Mouse (Mus musculus) midbrain, embryonic 11.5 days (tissue): ENCODE results near the gene St3gal3. TPM values are rescaled to one million over a fixed set of nuclear protein-coding genes. Genes with fewer than 3 reads are reported as not detected.

Experiments used
- ATAC-seq: fragments of 200-750 bp; cut with Nextera tagmentation; 2 replicates; pipeline ENCODE4 v1.8.0; 2017; ENCODE audit warnings: moderate TSS enrichment, moderate library complexity; ENCODE audit not compliant: low FRiP score
- DNase-seq: peaks from one replicate; pipeline ENCODE4 v3.0.0; 2015; ENCODE audit warnings: low spot score; ENCODE audit errors: missing footprints
- H3K27ac ChIP-seq: fragments of 300-500 bp; sonication (generic); 2 replicates; pipeline ENCODE4 v1.5.1; 2014; ENCODE audit warnings: low read depth, low read length
- H3K27me3 ChIP-seq: fragments of 300-500 bp; sonication (generic); 2 replicates; pipeline ENCODE4 v1.6.1; 2014; ENCODE audit warnings: mild to moderate bottlenecking, low read length, moderate library complexity, mixed read lengths; ENCODE audit not compliant: control insufficient read depth, insufficient read depth
- H3K36me3 ChIP-seq: fragments of 300-500 bp; sonication (generic); 2 replicates; pipeline ENCODE4 v1.6.1; 2014; ENCODE audit warnings: mild to moderate bottlenecking, low read length, moderate library complexity, mixed read lengths; ENCODE audit not compliant: control insufficient read depth, insufficient read depth
- H3K4me1 ChIP-seq: fragments of 300-500 bp; sonication (generic); 2 replicates; pipeline ENCODE4 v1.6.1; 2014; ENCODE audit warnings: low read length; ENCODE audit not compliant: control insufficient read depth, insufficient read depth
- H3K4me2 ChIP-seq: fragments of 300-500 bp; sonication (generic); 2 replicates; pipeline ENCODE4 v1.6.1; 2014; ENCODE audit warnings: mild to moderate bottlenecking, moderate library complexity
- H3K4me3 ChIP-seq: fragments of 300-500 bp; sonication (generic); 2 replicates; pipeline ENCODE4 v1.5.1; 2014; ENCODE audit warnings: low read depth, low read length
- H3K9ac ChIP-seq: fragments of 300-500 bp; sonication (generic); 2 replicates; pipeline ENCODE4 v1.6.1; 2014; ENCODE audit warnings: low read length
- H3K9me3 ChIP-seq: fragments of 300-500 bp; sonication (generic); 2 replicates; pipeline ENCODE4 v1.6.1; 2016; ENCODE audit warnings: low read length; ENCODE audit not compliant: control insufficient read depth
- WGBS: fragments of 180-500 bp; shearing (Covaris S2); extraction: QIAGEN DNeasy Blood & Tissue Kit; methylation state at CpG from one replicate; pipeline ENCODE4 v1.1.7; 2014; 5-methylcytosine and 5-hydroxymethylcytosine counted together
- polyA plus RNA-seq: library from polyadenylated mRNA; unstranded; fragments of >200 nt; fragmentation: Nextera tagmentation; extraction: Ambion mirVana; gene quantifications from 2 replicates; pipeline ENCODE4 v1.2.1, GENCODE M21; 2014

Gene St3gal3
- polyA plus RNA-seq, 1 experiment from 2014 or later: 5.7 TPM

DNA sequence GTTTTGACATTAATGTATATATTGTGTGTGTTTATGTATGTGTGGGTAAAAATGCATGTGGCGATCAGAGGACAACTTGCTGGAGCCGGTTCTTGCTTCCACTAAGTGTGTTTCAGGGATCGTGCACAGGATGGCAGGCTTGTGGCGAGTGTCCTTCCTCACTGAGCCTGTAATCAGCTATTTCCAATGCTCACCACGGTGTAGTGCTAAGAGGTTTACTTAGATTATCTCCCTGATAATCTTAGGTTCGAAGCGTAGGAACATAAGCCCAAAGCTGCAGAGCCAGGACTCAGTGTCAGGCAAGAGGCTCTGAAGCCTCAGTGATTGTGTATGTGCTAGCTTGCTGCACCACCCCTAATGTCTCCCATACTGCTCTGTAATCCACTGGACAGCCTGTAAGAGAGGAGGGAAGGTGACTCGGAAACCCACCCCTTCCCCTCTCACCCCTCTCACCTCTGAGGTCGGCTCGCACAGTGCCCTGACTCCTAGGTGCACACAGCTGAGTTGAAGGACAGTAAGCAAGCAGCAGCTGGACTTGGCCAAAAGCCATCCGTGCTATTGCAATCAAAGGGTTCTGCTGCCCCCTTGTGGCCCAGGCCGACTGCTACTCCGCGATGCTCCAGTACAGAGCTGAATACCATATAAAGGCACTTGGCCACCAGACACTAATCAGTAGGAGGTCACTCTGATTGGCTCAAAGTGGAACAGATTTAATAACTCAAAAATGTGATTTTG lies 51.3 kb downstream of the St3gal3 start:
- peak; percentile 100 for DNase-seq
- no peak overlapping the region for H3K27ac ChIP-seq
- ATAC-seq: peak; percentile 94
- H3K27me3 ChIP-seq: no peaks in the 10 kb centered on the region
- H3K4me3 ChIP-seq: no peak overlapping the region
- no peaks in the 10 kb centered on the region for H3K4me1 ChIP-seq
- H3K9me3 ChIP-seq: no peaks in the 10 kb centered on the region
- 43% methylated on average over 14 of the region's 14 CpGs for WGBS
- H3K9ac ChIP-seq: no peak overlapping the region
- H3K4me2 ChIP-seq: no peak overlapping the region
- H3K36me3 ChIP-seq: no peaks in the 10 kb centered on the region

DNA sequence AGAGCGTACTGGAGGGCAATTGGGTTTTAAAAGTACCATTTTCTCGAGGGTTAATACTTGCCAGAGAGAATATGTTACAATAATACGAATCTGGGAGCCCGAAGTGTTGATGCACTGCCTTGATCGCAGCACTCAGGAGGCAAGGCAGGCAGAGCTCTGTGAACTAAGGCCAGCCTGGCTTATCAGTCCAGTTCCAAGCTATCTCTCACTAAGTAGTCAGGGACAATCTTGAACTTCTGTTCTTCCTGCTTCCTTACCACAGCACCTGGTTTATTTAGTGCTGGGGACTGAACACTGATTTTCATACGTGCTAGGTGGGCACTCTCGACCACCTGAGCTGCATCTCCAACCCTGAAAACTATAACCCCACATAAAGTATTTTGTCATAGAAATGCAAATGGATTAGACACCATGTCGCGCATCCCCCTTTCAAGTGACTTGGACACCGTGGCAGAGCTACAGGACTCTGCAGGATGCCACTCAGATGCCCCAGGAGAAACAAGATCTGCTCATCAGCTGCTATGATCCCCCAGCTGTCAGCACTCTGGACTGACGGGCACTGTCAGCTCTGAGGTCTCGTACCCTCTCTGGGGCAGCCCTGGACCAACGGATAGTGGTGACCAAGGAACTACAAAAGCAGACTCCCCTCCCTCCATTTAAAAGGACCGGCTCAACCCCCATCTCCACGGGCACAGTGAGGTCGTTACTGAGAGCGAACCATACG lies 52.9 kb downstream of the St3gal3 start:
- Histone ChIP-seq H3K9me3 (no peaks in the 10 kb centered on the region), H3K27ac (no peak overlapping the region), H3K4me1 (no peaks in the 10 kb centered on the region), H3K9ac (no peak overlapping the region), H3K4me2 (no peak overlapping the region), H3K36me3 (no peaks in the 10 kb centered on the region), H3K27me3 (no peaks in the 10 kb centered on the region), H3K4me3 (no peak overlapping the region)
- WGBS: 86% methylated on average over 18 of the region's 18 CpGs
- DNase-seq: no peak
- ATAC-seq: no peak

DNA sequence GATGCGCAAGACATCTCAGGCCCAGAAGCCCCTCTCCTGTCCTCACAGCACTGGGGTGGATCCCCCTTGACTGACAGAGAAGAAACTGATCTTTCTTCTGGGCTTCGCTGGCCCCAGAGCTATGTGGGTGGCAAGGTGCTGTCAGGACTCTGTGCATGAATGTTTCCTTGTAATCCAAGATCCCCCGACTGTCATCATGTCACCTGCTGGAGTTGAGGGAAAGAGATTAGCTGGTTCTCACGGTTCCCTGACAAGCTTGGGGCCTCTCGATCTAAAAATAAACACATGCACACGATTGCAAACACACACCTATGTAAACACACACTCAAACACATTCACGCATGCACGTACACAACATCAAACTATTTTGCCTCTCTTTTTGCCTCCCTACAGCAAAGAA lies 54.2 kb downstream of the St3gal3 start:
- no peak overlapping the region for H3K27ac ChIP-seq
- H3K36me3 ChIP-seq: no peaks in the 10 kb centered on the region
- no peak overlapping the region for H3K4me2 ChIP-seq
- H3K4me3 ChIP-seq: no peak overlapping the region
- no peak for ATAC-seq
- no peak overlapping the region for H3K9ac ChIP-seq
- H3K4me1 ChIP-seq: no peaks in the 10 kb centered on the region
- H3K27me3 ChIP-seq: no peaks in the 10 kb centered on the region
- no peak for DNase-seq
- H3K9me3 ChIP-seq: no peaks in the 10 kb centered on the region
- 75% methylated on average over 8 of the region's 8 CpGs for whole genome bisulfite sequencing

DNA sequence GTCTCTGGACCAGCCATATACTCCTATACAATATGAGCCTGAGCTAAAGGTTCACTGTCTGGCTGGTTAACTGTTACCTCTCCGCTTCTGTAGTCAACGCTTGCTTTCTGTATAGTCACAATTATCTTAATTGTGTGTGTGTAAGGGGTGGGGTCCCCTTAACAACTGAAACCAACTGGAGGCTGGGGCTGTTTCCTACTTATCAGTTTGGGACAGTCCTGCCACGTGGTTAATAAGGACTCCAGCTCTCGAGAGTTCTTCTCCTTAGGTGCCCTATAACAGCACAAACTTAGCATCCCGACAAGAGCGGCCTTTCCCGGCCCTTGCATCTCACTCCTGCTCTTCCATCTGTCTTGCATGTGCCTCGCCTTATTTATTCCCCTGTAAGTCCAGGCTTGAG lies 55.5 kb downstream of the St3gal3 start:
- H3K4me2 ChIP-seq: no peak overlapping the region
- H3K9me3 ChIP-seq: no peaks in the 10 kb centered on the region
- H3K27ac ChIP-seq: no peak overlapping the region
- H3K36me3 ChIP-seq: no peaks in the 10 kb centered on the region
- 88% methylated on average over 8 of the region's 8 CpGs for WGBS
- no peaks in the 10 kb centered on the region for H3K4me1 ChIP-seq
- H3K9ac ChIP-seq: no peak overlapping the region
- no peaks in the 10 kb centered on the region for H3K27me3 ChIP-seq
- no peak for DNase-seq
- H3K4me3 ChIP-seq: no peak overlapping the region
- no peak for ATAC-seq

DNA sequence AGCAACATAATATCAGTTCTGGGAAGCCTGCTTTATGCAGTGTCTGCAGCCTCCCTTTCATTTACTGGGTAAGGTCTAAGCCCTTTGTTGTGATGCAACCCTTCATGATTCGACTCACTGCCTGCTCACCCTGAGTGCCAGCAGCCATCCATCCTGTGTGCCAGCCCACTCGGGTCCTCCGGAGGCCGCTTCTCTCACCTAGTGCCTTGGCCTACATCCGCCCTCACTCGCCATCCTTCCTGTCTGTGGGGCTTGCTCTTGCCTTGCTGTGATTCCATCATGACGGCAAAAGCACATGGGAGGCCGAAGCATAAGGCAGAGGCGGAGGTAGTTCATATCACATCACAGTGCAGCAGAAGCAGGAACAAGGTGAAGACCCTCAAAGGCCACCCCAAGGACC lies 56.1 kb downstream of the St3gal3 start:
- no peaks in the 10 kb centered on the region for H3K9me3 ChIP-seq
- 87% methylated on average over 9 of the region's 9 CpGs for WGBS
- no peak for ATAC-seq
- no peak for DNase-seq
- no peak overlapping the region for H3K4me2 ChIP-seq
- no peaks in the 10 kb centered on the region for H3K36me3 ChIP-seq
- no peaks in the 10 kb centered on the region for H3K27me3 ChIP-seq
- H3K27ac ChIP-seq: no peak overlapping the region
- no peaks in the 10 kb centered on the region for H3K4me1 ChIP-seq
- no peak overlapping the region for H3K9ac ChIP-seq
- H3K4me3 ChIP-seq: no peak overlapping the region

- no peak overlapping the region for H3K4me3 ChIP-seq
- ATAC-seq (no peak), DNase-seq (no peak)
- 69% methylated on average over 12 of the region's 12 CpGs for WGBS
- H3K27me3 ChIP-seq: no peaks in the 10 kb centered on the region
- no peak overlapping the region for H3K27ac ChIP-seq
- no peak overlapping the region for H3K4me2 ChIP-seq
- no peak overlapping the region for H3K9ac ChIP-seq
- no peaks in the 10 kb centered on the region for H3K9me3 ChIP-seq
- H3K4me1 ChIP-seq: no peaks in the 10 kb centered on the region
- no peaks in the 10 kb centered on the region for H3K36me3 ChIP-seq
Observed at GRCm38 (mm10) chr4:118077293-118077752, 57.4 kb downstream of the St3gal3 start.

GRCm38 (mm10) chr4:118076648-118077047 lies 58.1 kb downstream of the St3gal3 start:
- no peaks in the 10 kb centered on the region for H3K9me3 ChIP-seq
- no peak for DNase-seq
- no peak overlapping the region for H3K9ac ChIP-seq
- 85% methylated on average over 1 of the region's 1 CpGs for WGBS
- H3K4me1 ChIP-seq: no peaks in the 10 kb centered on the region
- H3K4me3 ChIP-seq: no peak overlapping the region
- no peak overlapping the region for H3K27ac ChIP-seq
- H3K27me3 ChIP-seq: no peaks in the 10 kb centered on the region
- no peak for ATAC-seq
- no peak overlapping the region for H3K4me2 ChIP-seq
- no peaks in the 10 kb centered on the region for H3K36me3 ChIP-seq

DNA sequence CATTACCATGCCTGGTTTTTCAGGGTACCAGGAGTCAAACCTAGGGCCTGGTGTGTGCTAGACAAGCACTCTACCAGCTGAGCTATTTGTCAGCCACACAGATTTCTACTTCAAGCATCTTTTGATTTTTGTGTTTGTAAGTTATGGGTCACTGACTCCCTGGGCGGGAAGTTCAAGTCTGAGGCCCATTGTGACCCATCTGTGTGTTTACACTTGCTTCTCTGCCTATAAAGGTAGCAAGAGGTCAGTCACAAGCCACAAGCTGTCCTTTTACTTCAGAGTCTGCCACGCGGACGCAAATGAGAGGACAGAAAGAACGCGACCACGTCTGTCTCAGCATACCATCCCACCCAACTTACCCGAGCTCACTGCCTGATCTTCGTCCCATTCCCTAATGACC lies 59.4 kb downstream of the St3gal3 start:
- Histone ChIP-seq H3K36me3 (no peaks in the 10 kb centered on the region), H3K9ac (no peak overlapping the region), H3K4me3 (no peak overlapping the region), H3K9me3 (no peaks in the 10 kb centered on the region), H3K27me3 (no peaks in the 10 kb centered on the region), H3K27ac (no peak overlapping the region), H3K4me1 (no peaks in the 10 kb centered on the region), H3K4me2 (no peak overlapping the region)
- DNase-seq (no peak), ATAC-seq (no peak)
- WGBS: 76% methylated on average over 9 of the region's 9 CpGs

- WGBS: 93% methylated on average over 4 of the region's 4 CpGs
- H3K27me3 ChIP-seq: no peaks in the 10 kb centered on the region
- H3K9ac ChIP-seq: no peak overlapping the region
- H3K4me2 ChIP-seq: no peak overlapping the region
- H3K4me1 ChIP-seq: no peaks in the 10 kb centered on the region
- ATAC-seq: no peak
- no peak overlapping the region for H3K4me3 ChIP-seq
- no peaks in the 10 kb centered on the region for H3K36me3 ChIP-seq
- H3K9me3 ChIP-seq: no peaks in the 10 kb centered on the region
- DNase-seq: no peak
- no peak overlapping the region for H3K27ac ChIP-seq
Observed at GRCm38 (mm10) chr4:118074236-118074635, 60.5 kb downstream of the St3gal3 start.
